Mouse (Mus musculus) lung, embryonic 15.5 days (tissue): ENCODE measurements around the gene Cotl1. TPM values are rescaled to one million over a fixed set of nuclear protein-coding genes. Genes with fewer than 3 reads are reported as not detected.
A peak's percentile ranks its signal among the peaks of the same experiment; 100 is the strongest.

ENCODE experiments used
- ATAC-seq: fragments of 200-750 bp; cut with Nextera tagmentation; 2 replicates; pipeline ENCODE4 v1.8.0; 2017; ENCODE audit warnings: moderate number of reproducible peaks, borderline replicate concordance; ENCODE audit not compliant: low FRiP score, low TSS enrichment; ENCODE audit errors: extremely low read depth
- H3K27ac ChIP-seq: fragments of 300-500 bp; sonication (generic); 2 replicates; pipeline ENCODE4 v1.5.1; 2015; ENCODE audit warnings: moderate library complexity, mild to moderate bottlenecking, inconsistent platforms
- H3K27me3 ChIP-seq: fragments of 300-500 bp; sonication (generic); 2 replicates; pipeline ENCODE4 v1.6.1; 2015; ENCODE audit warnings: inconsistent platforms
- H3K36me3 ChIP-seq: fragments of 300-500 bp; sonication (generic); 2 replicates; pipeline ENCODE4 v1.6.1; 2015; ENCODE audit warnings: inconsistent platforms
- H3K4me1 ChIP-seq: fragments of 300-500 bp; sonication (generic); 2 replicates; pipeline ENCODE4 v1.6.1; 2015; ENCODE audit warnings: inconsistent platforms
- H3K4me2 ChIP-seq: fragments of 300-500 bp; sonication (generic); 2 replicates; pipeline ENCODE4 v1.6.1; 2015; ENCODE audit warnings: inconsistent platforms, mild to moderate bottlenecking, moderate library complexity
- H3K4me3 ChIP-seq: fragments of 300-500 bp; sonication (generic); 2 replicates; pipeline ENCODE4 v1.5.1; 2015; ENCODE audit warnings: mild to moderate bottlenecking, inconsistent platforms
- H3K9ac ChIP-seq: fragments of 300-500 bp; sonication (generic); 2 replicates; pipeline ENCODE4 v1.6.1; 2015; ENCODE audit warnings: inconsistent platforms
- H3K9me3 ChIP-seq: fragments of 300-500 bp; sonication (generic); 2 replicates; pipeline ENCODE4 v1.6.1; 2016; ENCODE audit warnings: inconsistent platforms
- WGBS: fragments of 180-500 bp; shearing (Covaris S2); methylation state at CpG from one replicate; pipeline ENCODE4 v1.1.7; 2015; 5-methylcytosine and 5-hydroxymethylcytosine counted together
- polyA plus RNA-seq: library from polyadenylated mRNA; unstranded; fragments of >200 nt; fragmentation: Nextera tagmentation; extraction: Ambion mirVana; gene quantifications from 2 replicates; pipeline ENCODE4 v1.2.1, GENCODE M21; 2015

Gene Cotl1
- polyA plus RNA-seq, 1 experiment from 2014 or later = 65.8 TPM

DNA sequence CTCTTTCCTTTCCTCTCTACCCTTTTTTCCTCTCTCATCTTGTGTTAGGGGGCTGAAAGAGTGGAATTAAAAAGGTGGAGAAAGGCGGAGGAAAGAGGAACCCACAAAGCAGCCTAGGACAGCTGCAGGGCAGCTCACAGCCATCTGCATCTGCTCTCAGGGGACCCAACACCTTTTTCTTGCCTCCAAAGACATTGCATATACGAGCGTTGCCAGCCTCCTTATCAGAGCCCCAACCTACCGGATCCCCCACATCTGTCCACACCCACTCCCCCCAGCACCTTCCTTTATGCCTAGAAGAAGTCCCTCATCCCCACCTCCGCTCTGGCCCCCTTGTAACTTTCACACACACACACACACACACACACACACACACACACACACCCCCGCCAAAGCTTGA lies 56.8 kb downstream of the Cotl1 start:
- Histone ChIP-seq H3K27ac (no peak overlapping the region), H3K9me3 (no peaks in the 10 kb centered on the region), H3K4me2 (no peak overlapping the region), H3K36me3 (no peaks in the 10 kb centered on the region), H3K4me1 (peaks cover 13% of the 10 kb centered on the region), H3K27me3 (no peaks in the 10 kb centered on the region), H3K9ac (no peak overlapping the region), H3K4me3 (no peak overlapping the region)
- ATAC-seq = no peak
- 67% methylated on average over 6 of the region's 6 CpGs for WGBS

DNA sequence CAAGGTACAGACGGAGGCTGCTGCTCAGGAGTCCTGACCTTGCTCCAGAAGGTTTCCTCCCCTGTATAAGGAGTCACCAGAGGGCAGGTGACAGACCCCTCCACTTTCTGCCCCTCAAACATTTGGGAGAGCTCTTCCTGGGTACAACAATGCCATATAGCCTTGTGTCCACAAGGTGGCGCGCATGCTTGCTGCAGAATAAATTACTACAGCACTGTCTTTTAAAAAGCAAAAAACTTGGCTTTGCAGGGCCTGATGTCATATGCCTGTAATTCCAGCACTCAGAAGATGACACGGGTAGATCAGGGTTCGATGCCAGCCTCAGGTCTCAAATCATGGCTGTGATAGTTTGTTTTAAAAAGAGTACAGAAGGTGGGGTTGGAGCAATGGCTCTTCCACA lies 57.6 kb downstream of the Cotl1 start:
- no peak overlapping the region for H3K9ac ChIP-seq
- WGBS = 4% methylated on average over 5 of the region's 5 CpGs
- ATAC-seq = no peak
- no peaks in the 10 kb centered on the region for H3K36me3 ChIP-seq
- H3K4me1 ChIP-seq = peaks cover 17% of the 10 kb centered on the region
- H3K4me2 ChIP-seq = no peak overlapping the region
- no peak overlapping the region for H3K4me3 ChIP-seq
- no peak overlapping the region for H3K27ac ChIP-seq
- H3K27me3 ChIP-seq = no peaks in the 10 kb centered on the region
- no peaks in the 10 kb centered on the region for H3K9me3 ChIP-seq

DNA sequence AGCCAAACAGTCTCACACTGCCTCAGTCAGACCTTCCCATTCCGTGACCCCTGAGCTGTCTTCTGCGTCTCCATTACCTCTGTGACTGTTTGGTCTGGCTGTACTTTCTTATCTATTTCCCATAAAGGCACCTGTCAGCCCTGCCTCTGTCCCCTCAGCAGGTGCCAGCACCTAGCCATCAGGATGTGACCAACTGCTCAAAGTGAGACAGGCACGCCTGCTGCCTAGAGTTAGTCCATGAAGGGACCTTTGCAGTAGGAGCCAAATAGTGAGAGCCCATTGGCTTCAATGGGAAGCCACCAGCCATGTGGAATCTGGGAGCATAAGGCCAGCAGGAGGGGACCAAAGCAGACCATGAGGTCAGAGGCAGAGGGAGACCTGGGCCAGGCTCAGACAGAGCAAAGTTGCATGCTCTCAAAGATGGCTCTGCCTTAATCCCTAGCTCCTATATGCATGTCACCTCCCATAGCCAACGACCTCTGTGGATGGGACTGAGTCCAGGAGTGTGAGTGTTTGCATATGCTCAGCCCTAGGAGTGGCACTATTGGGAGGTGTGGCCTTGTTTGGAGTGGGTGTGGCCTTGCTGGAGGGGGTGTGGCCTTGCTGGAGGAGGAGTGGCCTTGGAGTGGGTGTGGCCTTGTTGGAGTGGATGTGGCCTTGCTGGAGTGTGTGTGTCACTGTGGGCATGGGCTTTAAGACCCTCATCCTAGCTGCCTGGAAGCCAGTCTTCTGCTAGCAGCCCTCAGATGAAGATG lies 59.1 kb downstream of the Cotl1 start:
- Histone ChIP-seq H3K9me3 (no peaks in the 10 kb centered on the region), H3K4me1 (peaks cover 28% of the 10 kb centered on the region), H3K4me2 (no peak overlapping the region), H3K27ac (no peak overlapping the region), H3K27me3 (no peaks in the 10 kb centered on the region), H3K36me3 (no peaks in the 10 kb centered on the region), H3K9ac (no peak overlapping the region), H3K4me3 (no peak overlapping the region)
- ATAC-seq = no peak
- WGBS = 32% methylated on average over 4 of the region's 4 CpGs

DNA sequence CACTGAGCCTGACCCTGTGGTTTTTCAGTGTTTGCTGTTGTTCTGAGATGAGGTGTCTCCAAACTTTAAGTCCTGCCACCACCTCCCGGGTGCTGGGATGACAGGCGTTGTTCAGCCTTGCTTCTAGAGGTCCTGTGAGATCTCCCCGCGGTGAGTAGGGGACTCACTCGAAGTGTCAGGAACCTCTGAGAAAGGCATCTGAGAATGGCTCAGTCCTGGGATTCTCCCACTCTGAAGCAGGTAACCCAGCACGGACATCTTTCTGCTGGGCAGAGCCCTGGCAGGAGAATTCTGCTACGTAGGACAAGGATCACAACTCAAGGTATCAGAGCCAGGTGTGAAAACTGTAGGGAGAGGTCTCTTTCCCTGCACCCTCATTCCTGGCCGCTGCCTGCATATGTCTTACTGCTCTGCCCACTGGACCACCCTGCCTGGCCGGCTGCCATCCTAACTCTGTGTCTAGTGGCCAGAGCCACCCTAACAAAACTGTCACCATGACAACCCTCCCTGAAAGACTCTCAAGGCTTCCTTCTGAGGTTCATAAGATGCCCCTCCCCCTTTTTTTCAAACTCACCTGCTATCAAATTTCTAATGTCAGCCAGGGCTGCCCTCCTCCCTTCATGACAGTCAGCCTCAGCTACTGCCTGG lies 59.8 kb downstream of the Cotl1 start:
- H3K4me3 ChIP-seq = no peak overlapping the region
- no peak overlapping the region for H3K4me2 ChIP-seq
- no peaks in the 10 kb centered on the region for H3K27me3 ChIP-seq
- WGBS = 67% methylated on average over 9 of the region's 9 CpGs
- no peaks in the 10 kb centered on the region for H3K9me3 ChIP-seq
- no peak overlapping the region for H3K9ac ChIP-seq
- H3K4me1 ChIP-seq = peaks cover 28% of the 10 kb centered on the region
- no peak overlapping the region for H3K27ac ChIP-seq
- no peaks in the 10 kb centered on the region for H3K36me3 ChIP-seq
- ATAC-seq = no peak

DNA sequence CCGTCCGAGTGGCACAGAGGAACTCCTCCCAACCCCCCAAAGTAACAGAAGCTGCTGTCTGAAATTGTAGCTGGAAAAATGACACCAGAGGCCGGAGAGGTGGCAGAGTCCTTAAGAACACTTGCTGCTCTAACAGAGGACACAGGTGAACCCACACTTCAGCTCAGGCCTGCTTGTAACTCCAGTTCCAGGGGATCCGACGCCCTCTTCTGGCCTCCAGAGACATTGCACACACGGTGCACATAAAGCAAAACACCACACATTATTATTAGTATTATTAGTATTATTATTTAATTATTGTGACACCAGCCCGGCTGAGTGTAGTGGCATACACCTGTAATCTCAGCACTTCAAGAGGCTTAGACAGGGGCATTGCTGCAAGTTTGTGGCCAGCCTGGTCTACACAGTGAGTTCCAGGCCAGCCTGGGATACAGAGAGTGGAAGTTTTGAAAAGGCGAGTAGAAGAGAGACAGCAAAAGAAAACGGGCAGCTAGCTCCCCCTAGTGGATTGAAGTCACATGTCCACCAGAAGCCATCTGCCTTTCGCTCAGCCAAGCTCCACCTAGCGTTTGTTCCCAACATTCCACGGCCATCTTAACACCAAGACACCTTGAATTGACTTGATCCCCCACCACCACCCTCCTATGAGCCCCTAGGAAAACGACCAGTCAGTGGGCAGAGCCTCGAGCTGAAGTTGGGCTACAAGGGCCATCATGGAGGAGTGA lies 61.2 kb downstream of the Cotl1 start:
- Histone ChIP-seq H3K27ac (peak overlapping the region; percentile 22; the same call in 1 of the 2 replicates), H3K4me3 (no peak overlapping the region), H3K4me1 (peaks cover 28% of the 10 kb centered on the region), H3K9ac (no peak overlapping the region), H3K27me3 (no peaks in the 10 kb centered on the region), H3K9me3 (no peaks in the 10 kb centered on the region), H3K4me2 (peak overlapping the region; percentile 80), H3K36me3 (no peaks in the 10 kb centered on the region)
- ATAC-seq = no peak
- WGBS = 24% methylated on average over 14 of the region's 14 CpGs

DNA sequence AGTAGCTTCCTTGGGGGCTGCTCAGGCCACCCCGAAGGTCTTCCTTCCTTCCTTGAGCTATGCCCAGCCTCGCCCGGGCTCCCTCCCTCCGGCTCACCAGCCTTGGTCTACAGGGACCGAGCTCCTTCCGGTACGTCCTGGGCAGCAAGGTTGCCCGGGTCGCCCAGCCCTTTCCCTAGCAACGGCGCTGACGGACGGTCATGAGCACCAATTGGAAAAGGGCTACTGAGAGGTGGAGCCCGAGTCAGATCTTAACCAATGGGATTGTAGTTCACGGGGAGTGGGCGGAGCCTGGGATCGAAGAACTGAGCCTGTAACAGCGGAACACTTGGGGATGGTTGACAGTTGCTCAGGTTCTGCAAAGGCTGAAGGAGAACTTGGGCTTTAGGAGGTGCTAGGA lies 62.1 kb downstream of the Cotl1 start, which contains the start of gene Tldc1:
Tldc1 (minus strand) TSS at position 154 of the 400 bp plus-strand sequence.
- peak; percentile 96 for ATAC-seq
- Histone ChIP-seq H3K4me3 (peak within 1 kb of the TSS; percentile 49), H3K9ac (peak within 1 kb of the TSS; percentile 61), H3K27ac (peak within 1 kb of the TSS; percentile 84), H3K4me1 (peaks cover 28% of the 10 kb centered on the region), H3K36me3 (no peaks in the 10 kb centered on the region), H3K9me3 (no peaks in the 10 kb centered on the region), H3K4me2 (peak within 1 kb of the TSS; percentile 80), H3K27me3 (no peaks in the 10 kb centered on the region)
- under 1% methylated on average over 18 of the region's 18 CpGs for WGBS

DNA sequence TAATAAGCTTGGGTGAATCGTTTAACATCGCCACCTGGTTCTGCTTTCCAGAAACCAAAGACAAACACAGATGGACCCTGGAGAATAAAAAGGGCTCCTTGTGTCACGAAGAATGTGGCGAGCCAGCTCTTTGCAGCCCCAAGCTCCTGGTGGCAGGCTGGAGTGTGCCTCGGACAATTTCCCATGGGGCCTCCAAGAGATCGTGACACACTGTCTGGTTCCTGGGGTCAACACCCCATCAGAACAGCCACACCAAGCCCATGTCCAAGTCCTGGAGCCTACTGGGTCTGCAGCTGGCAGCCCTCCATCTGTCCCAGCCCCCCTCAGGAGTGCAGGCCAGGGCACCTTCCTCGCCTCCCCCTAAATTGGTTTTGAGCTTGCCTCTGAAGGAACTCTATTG lies 62.6 kb downstream of the Cotl1 start:
- 16% methylated on average over 7 of the region's 7 CpGs for WGBS
- peak overlapping the region; percentile 80 for H3K4me2 ChIP-seq
- peak overlapping the region; percentile 84 for H3K27ac ChIP-seq
- H3K9ac ChIP-seq = peak overlapping the region; percentile 61
- peak; percentile 23; the same call in 1 of the 2 replicates for ATAC-seq
- H3K9me3 ChIP-seq = no peaks in the 10 kb centered on the region
- H3K4me1 ChIP-seq = peaks cover 28% of the 10 kb centered on the region
- no peaks in the 10 kb centered on the region for H3K36me3 ChIP-seq
- H3K4me3 ChIP-seq = peak overlapping the region; percentile 49
- no peaks in the 10 kb centered on the region for H3K27me3 ChIP-seq

DNA sequence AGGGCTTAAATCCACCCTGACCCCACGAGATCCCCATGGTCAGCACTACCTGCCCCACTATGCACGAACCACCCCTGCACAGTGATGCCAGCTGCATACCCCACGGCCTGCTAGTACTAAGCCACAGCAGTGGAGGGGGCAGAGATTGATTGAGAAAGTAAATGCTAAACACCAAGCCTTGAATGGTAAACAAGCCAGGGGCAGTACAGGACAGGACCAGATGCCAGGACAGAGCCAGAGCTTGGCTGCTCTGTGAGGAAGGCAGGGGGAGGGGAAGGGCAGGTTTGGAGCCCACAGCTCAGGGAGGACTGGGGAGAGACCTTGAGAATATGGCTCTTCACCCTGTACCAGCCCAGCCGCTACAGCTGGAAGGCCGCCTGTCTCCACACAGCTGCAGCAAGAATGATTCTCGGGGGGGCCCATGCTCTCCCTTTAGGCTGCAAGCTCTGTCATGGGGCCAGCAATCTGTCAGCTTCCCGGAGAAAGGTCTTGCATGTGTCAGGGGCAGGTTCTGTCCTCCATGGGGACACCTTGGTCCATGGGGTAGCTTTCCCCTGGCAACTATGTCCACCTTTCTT lies 63.6 kb downstream of the Cotl1 start:
- Histone ChIP-seq H3K36me3 (no peaks in the 10 kb centered on the region), H3K27ac (no peak overlapping the region), H3K4me2 (peak overlapping the region; percentile 80; the same call in 1 of the 2 replicates), H3K4me1 (peaks cover 28% of the 10 kb centered on the region), H3K9me3 (no peaks in the 10 kb centered on the region), H3K9ac (no peak overlapping the region), H3K27me3 (no peaks in the 10 kb centered on the region), H3K4me3 (no peak overlapping the region)
- no peak for ATAC-seq
- WGBS = 65% methylated on average over 7 of the region's 7 CpGs

DNA sequence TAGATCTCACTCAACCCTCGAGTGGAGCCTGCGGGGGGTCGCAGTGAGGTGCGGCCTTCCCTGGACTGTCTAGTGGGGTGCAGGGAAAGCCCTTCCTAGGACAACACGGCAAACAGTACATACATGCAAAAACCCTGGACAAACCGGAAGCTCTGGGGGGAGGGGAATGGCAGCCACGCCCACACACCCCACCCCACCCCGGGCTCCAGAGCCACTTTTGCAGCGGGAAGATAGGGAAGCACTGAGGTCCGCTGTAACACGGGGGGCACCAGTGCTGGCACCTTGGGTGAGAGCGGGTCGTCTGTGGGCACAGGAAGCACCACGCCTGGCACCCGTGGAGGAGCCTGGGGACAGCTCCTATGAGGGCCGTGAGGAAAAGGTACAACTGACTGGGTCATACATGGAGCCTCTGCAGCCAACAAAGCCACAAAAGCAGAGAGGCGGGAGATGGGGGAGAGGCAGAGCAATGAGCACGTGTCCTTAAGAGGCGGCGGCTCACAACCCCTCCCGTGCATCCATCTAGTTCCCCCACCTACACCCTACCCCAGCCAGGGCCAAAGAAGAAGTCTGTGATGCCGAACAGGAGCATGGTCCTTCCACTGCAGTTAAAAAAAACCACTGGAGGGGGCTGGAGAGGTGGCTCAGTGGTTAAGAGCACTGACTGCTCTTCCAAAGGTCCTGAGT lies 74.4 kb downstream of the Cotl1 start:
- 70% methylated on average over 22 of the region's 22 CpGs for WGBS
- peaks cover 17% of the 10 kb centered on the region for H3K36me3 ChIP-seq

DNA sequence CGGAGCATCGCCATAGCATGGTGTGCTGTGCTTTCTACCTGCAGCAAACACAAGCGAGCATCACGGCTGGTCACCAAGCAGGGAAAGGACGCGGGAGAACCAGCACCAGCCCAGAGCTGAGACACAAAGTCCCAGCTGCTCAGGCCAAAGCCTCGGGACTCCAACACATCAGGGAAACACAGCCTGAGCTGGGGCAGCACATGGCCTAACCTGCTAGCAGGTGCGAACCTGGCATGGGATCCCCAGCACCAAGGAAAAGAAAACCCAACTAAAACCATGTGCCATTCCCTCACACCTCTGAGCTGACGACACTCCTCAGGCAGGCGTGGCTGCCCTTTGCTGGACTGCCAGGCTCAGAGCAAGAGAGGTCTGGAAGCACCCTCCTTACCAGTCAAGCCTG lies 75.0 kb downstream of the Cotl1 start:
- ATAC-seq = no peak
- H3K4me1 ChIP-seq = peaks cover 7% of the 10 kb centered on the region; the same call in 1 of the 2 replicates
- no peak overlapping the region for H3K27ac ChIP-seq
- H3K36me3 ChIP-seq = peaks cover 17% of the 10 kb centered on the region
- no peak overlapping the region for H3K4me2 ChIP-seq
- no peaks in the 10 kb centered on the region for H3K27me3 ChIP-seq
- no peak overlapping the region for H3K4me3 ChIP-seq
- no peak overlapping the region for H3K9ac ChIP-seq
- no peaks in the 10 kb centered on the region for H3K9me3 ChIP-seq
- 86% methylated on average over 10 of the region's 10 CpGs for WGBS

More for the DNA sequence above, 74.4 kb downstream of the Cotl1 start:
- Histone ChIP-seq H3K27ac (no peak overlapping the region), H3K4me3 (no peak overlapping the region), H3K9me3 (no peaks in the 10 kb centered on the region), H3K27me3 (no peaks in the 10 kb centered on the region), H3K9ac (no peak overlapping the region), H3K4me1 (peaks cover 7% of the 10 kb centered on the region; the same call in 1 of the 2 replicates), H3K4me2 (no peak overlapping the region)
- ATAC-seq = no peak
